Mouse (Mus musculus) granulocyte monocyte progenitor cell, adult 5-6 weeks (primary cell): ENCODE results near the gene Psmd8. TPM values are rescaled to one million over a fixed set of nuclear protein-coding genes. Genes with fewer than 3 reads are reported as not detected.

ENCODE experiments used
- ATAC-seq: replicated peaks from 2 replicates; pipeline ENCODE4 v1.8.0; 2016; ENCODE audit warnings: mild to moderate bottlenecking, moderate TSS enrichment, inconsistent platforms; ENCODE audit not compliant: poor library complexity, severe bottlenecking
- total RNA-seq, 2 experiments: library from RNA; stranded (forward) in 1 of 2; stranded (reverse) in 1 of 2; fragments of 200-712, 200-1000 nt in 1 of 2; fragments of >200 nt in 1 of 2; fragmentation: Nextera tagmentation in 1 of 2; gene quantifications; 2 replicates each; pipeline ENCODE4 v1.2.3; 2014 to 2017

Psmd8 gene
- total RNA-seq, 2 experiments from 2014 or later = 165 to 172 TPM

DNA sequence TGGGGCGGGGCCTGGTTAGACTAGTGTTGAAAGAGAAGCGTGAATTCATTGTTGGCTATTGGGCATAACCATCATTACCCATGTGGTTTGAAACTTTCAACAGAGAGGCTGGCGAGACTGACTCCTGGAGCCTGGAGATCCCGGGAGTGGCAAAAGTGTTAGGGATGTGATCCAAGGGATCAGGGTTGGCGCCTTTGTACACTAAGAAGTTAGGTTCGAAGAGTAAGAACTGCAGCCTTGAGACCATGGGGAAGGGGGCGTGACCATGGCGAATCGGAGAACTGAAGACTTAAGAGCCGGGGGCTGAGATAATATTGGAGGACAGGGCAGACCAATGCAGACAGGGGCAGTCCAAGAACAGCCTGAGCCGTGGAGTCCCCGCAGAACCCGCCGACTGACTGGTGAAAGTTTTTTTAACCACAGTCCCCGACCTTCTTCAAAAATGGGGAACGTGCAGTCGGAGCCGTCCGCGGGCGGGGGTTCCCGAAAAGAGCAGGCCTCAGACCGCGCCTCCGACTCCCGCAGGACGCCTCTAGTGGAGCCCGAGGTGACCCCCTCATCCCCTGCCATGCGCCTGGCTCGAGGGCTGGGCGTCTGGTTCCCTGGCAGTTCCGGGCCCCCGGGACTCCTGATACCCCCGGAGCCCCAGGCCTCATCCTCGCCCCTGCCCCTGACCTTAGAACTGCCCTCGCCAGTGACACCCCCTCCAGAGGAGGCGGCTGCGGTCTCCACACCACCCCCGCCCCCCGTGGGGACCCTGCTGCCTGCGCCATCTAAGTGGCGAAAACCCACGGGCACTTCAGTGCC lies 9.5 kb downstream of the Psmd8 start:
- peak; percentile 40 for ATAC-seq

DNA sequence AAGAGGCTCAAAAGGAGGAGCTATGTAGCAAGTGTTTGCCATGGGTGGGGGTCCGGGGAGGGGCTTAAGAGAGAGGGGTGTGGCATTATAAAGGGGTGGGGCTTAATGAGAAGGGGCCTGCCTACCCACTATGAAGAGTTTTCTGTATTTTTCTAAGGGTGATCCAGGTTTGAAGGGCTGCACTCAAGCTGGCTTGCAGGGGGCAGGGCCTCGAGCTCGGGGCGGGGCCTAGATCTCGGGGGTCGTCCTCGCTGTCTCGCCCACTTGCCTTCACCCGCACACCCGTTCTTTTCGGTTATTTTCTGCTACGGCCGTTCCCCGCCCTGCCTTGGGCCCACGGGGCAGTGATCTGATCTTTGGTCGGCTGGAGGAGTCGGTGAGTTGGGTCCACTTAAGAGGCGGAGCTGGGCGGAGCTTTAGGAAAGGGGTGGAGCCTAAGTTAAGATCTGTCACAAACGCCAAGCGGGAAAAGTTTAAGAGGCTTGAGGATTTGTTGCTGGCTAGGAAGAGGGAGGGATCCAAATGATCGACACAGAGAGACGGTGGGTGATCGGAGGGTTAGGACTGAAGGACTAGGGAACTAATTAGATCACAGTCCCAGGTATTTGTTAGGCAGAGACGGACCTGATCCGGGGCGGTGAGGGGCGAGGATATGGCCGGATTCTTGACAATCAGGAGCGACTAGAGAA lies 10.3 kb downstream of the Psmd8 start, which contains the start of the genes Ggn and Spred3:
Gene Ggn (plus strand): TSS at position 145 of the 689 bp plus-strand sequence.
Gene Spred3 (minus strand): TSS at position 346 of the 689 bp plus-strand sequence.
- ATAC-seq = peak; percentile 46

DNA sequence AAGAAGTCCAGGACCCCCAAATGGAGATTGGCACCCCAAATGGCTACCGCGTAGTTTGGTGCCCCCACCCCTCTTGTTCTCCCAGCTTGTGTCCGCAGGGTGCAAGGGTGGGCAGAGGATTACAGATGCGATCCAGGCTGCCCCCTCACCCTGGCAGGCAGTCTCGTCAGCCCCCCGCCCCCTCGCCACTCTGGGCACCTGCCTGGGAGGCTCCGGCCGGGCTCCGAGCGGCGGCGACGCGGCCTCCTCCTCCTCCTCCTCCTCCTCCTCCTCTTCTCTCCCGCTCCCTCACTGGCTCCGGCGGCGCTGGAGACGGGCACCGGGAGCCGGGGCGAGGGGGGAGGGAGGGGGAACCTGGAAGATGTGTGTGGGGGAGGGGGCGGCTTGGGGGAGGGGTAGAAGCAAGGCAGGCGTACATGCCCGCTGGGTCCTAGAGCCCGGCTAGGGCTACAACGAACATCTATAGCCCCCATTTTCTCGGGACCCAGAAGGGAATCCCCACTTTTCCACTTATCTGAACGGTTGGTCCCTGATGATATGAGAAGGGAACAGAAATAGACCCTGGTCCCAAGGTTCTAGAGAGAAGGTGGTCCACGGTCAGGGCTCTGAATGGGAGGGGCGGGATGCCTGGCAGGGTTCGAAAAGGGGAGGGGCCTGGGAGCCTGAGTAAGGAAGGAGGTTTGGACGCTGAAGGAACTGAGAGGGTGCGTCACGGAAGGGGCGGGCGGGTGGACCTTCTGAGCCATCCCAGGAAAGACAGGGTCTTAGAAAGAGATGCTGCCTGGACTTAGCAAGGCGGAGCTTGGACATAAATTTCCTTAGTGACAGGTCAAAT lies 11.1 kb downstream of the Psmd8 start:
- peak; percentile 54 for ATAC-seq

DNA sequence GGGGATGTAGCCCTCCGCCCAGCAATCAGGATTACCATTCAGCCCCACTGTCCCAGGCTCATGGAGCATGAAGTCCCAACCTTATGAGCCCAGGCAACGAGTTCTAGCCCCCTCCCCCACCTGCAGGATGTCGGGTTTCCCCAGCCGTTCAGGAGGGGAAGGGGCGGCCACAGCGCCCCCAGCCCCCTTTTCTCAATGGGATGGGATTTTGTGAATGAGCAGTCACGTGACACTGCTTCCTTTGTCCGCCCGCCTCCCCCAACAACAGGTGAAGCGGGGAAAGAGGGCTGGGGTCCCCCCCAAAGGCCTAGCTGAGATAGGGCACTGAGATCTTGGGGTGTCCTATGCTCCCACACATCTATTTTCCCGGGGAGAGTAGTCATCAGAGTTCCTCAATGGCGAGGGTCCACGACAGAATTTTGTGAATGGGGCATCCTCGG lies 11.7 kb downstream of the Psmd8 start:
- ATAC-seq = no peak

DNA sequence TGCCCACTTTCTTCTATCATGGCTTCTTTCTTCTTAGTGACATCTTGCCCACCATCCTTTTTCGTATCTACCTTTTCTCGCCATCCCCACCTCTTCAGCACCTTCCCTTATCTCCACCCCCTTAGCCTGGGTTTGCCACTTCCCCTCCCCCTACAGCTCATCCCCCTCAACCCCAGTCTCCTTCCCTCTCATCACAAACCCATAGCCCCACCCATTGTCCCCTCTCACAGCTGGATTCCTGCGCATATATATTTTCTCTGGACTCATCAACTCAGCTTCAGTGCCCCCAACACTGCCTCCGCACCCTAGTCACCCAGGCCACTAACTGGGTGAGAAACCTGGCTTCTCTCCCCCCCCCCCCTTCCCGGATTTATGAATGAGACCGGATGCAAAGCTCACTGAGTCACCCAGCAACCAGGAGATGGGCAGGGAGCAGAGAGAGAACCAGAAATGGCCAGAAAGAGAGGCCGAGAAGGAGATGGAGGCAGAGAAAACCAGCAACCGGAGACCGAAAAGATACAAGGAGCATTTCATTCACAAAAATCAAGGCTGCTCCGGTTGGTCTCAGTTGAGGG lies 12.3 kb downstream of the Psmd8 start:
- ATAC-seq = no peak

DNA sequence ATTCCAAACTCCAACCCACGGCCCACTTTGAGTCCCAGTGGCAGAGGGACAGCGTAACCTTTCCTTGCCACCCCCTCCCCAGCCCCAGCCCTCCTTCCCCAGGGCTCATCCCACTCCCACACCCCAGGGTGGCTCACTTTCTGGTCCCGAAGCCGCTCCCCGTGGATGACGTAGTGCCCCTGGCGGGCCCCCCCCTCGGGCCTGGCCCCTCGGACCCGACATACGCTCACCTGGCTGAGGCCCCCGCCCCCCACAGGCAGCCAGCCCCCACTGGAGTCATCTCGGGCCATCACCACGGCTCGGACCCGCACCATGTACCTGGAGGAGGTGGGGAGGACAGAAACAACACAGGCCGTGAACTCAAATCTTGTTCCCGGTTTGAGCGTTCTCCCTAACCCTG lies 12.8 kb downstream of the Psmd8 start:
- ATAC-seq = no peak

DNA sequence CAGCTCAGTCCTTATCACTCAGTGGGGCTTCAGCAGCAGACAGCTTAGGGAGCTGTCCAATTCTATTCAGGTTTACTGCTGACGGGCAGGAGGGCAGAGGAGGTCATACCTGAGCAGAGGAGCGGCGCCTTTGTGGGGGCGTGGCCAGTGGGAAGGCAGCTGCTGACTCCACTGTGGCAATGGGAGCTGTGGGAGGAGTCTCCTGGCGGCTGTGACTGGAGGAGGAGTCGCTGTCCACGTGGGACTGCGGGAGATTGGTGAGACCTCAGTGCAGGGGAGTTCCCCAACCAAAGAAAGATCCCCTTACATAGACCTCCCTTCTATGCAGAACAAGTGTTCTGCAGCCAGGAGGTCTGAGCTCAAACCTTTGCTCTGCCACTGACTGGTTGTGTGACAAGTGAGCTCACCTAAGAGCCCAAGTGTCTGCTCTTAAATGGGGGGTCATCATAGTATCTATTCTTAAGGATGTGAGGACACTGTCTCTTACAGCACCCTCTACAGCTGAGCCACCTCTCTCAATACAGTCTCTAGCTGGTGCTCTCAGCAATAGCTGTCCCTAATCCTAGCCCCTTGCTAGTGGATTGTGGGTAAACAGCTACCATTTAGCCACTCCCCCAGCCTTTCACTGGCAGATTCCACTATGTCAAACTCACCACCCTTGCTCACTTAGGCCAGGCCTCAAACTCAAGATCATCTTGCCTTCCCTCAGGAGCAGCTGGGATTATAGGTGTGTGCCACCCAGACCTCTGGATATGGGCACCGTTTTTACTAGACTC lies 17.6 kb downstream of the Psmd8 start:
- ATAC-seq = peak; percentile 96

DNA sequence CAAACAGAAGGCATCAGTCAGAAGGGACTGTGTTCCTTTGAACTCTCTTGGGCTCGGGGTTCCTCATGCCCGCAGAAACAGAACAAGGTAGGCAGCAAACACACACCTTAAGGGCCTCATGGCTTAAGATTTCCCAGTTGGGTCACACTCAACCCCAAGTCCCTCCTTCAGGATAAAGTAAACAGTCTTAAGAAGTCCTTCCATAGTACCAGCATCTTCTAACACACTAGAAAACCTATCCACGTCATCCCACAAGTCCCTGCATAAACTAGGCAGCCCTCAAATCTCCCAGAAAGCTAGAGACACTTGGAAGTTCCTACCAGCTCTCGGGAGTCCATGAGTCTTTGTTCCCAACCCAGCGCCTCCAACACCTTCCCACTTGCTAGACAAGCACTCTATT lies 18.2 kb downstream of the Psmd8 start:
- no peak for ATAC-seq

DNA sequence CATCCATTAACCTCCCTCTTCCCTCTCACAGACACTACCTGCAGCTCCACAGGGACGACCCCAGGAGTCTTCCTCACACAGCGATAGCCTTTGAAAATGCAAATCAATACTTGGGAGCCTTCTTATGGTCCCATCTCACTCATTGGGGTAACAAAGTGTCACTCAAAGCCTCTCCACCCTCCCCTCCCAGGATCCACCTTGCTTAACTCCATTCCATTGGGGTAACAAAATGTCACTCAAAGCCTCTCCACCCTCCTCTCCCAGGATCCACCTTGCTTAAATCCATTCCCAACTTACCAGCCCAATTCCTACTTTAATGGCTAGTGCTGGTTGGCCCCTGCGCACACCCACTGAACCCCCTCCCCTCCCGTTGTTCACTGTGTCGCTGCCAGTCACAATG lies 22.2 kb downstream of the Psmd8 start:
- ATAC-seq = no peak

DNA sequence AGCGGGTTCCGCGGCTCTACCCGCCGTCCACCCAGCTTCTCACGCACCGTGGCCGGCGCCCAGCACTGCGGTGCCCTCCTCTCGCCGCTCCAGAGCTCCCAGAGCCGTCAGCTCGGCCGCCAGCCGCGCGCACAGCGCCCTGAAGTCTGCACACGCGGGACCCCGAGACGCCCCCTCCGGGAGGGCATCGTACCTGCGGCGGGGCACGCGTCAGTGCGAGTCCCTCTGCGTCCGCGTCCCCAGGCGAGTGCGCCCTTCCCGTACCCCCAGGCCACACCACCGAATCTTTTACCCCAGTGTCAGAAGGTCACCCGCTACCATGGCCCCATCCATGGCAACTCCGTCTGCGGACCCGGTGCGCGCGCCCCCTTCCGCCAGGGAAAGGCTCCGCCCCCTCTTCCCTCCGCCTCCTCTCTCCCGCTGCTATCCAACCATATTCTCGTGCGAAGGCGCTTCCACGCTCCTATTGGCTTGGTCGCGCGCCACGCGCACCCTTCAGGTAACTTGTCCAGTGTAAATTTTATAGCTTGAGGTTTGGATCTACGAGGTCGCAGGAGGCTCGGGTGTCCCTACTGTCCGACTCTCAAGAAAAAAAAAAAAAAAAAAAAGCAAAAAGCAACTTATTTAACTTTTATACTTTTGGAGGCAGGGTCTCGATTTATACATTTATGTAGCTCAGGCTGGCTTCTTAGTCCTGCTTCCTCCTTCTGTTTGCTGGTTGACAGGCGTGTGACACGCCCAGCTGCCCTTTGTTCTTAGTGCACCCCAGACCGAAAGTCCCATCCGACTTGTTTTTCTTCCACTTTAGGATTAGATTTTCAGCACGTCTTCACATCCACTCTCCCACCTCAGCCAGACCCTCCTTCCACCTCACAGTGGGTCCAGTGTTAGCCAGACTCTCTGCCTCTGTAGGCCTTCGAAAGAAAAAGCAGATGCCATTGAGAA lies 24.4 kb downstream of the Psmd8 start, which contains the start of gene Fam98c:
Gene Fam98c (minus strand): TSS at position 397 of the 945 bp plus-strand sequence.
- ATAC-seq = peak; percentile 87

DNA sequence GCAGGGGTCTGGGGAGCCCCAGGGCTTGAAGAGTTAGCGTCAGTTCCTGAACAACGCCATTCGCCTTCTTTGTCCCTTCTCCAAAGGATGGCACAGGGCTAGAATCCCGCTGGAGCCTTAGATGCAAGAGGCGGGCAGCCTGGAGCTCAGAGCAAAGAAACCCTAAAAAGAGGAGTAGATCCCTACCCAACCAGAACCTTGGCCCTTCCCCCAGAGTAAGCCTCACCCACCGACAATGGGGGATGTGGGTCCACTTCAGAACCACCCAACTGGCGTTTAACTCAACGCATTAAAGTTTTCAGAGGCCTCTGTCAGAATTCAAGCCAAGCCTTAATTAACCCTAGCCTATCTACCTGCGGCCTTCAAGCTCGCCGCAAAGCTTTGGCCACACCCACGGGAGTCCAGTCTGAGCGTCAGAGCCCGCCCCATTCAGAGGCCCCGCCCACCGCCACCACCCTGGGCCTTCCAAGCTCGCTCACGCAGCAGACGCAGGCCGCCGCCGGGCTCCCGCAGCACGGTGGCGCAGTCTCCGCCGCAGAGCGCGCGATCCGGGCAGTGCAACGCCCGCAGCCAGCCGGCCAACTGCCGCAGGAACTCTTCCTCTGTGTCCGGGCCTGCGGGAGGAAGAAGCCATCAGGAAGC lies 25.2 kb downstream of the Psmd8 start:
- peak; percentile 72 for ATAC-seq

DNA sequence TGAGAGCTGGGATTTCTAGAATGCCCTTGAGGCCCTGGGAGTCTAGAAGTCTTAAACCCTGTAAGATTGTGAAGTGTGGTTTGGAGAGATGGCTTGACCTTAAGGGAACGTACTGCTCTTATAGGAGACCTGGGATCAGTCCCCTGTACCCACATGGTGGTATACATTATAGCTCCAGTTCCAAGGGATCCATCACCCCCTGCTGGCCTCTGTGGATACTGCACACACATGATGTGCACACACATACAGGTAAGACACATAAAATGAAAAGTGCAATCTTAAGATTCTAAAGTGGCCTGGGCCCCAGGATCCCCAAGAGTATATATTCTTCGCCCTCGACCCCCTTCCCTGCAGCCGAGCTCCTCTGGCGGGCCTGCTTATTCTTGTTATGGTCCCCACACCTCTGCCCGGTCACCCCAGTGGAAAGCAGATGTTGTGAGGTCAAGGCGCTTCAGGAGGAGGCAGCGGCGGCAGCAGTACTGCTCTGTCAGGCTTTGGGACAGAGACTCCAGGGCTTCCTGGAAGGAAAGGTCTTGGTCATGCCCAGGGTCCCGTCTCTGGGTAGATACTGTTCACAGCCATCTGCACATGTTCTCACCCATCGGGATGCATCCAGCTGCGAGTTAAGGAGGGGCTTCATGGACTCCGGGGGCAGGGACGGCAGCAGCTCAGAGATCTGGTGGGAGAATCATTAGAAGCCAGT lies 26.3 kb downstream of the Psmd8 start:
- ATAC-seq = no peak

DNA sequence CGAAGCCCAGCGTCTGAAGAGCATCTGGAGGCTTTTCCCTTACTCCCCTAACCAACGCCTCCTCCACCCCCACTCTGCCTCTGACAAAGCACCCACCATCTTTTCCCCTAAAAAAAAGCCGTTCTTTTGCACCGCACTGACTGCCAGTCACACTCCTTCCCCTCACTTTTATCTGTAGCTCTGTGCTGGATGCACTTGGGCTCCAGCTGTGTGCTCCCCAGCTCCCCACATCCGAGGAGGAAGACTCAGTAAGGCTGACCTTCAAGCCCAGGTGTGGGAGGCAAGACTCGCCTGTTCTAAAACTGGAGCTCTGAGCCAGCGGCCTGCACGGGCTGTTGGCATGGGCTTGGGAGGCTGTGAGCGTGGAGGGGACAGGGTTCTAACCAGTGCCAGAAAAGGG lies 29.0 kb downstream of the Psmd8 start:
- no peak for ATAC-seq

DNA sequence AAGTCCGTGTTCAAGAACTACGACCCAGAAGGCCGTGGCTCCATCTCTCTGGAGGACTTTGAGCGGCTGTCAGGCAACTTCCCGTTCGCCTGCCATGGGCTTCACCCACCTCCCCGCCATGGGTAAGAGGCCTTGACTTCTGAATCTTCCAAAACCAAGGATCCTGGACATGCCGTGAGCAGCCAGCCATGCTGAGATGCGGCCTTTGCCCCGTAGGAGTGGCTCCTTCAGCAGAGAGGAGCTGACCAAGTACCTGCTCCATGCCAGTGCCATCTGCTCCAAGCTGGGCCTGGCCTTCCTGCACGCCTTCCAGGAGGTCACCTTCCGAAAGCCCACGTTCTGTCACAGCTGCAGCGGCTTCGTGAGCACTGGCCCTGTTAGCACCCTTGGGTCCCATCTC lies 31.7 kb downstream of the Psmd8 start:
- no peak for ATAC-seq

DNA sequence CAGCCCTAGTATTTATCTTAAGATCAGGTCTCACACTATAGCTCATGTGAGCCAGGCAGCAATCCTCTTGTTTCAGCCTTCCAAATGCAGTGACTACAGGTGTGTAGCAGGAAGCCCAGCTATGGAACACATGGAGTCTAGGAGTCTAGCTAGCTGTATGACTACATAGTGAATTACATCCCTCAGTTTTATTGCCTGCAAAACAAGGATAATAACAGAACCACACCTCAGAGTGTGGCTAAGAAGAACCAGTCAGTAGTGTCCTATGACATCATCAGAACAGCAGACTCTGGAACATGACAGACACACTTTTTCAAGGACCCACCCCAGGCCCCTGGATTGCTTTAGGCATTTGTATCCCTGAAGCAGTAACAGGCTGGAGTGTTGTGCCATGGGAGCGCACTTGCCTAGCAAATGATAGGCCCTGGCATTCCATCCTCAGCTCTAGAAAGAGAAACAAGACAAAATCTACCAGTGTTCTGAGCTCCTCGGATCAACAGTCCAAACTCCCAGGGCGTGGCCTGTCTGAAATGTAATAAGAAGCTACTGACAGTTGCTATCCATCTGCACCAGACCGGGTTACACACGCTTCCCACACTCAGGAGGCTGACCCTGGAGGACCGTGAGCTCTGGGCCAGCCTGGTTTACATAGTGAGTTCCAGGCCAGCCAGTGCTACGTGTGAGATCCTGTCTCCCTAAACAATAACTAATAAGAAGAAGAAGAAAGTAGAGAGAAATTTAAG lies 33.7 kb downstream of the Psmd8 start:
- no peak for ATAC-seq

DNA sequence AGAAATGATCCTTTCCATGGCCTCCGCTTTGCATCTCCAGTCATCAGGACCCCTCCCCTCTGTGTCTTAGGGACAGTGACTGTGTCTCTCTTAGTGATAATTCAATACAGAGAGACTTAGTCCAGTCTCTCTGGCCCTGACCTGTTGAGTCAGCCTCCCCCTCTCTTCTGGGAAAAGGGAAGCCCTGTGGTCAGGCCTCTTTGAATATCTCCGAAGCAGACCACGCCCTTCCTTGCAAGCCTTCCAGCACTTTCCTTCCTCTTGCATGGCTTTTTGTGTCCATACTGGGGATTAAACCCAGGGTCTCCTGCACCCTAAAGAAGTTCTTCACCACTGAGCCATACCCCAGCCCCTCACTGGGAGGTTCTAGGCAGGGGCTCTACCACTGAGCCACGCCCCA lies 36.5 kb downstream of the Psmd8 start:
- ATAC-seq = peak; percentile 87

DNA sequence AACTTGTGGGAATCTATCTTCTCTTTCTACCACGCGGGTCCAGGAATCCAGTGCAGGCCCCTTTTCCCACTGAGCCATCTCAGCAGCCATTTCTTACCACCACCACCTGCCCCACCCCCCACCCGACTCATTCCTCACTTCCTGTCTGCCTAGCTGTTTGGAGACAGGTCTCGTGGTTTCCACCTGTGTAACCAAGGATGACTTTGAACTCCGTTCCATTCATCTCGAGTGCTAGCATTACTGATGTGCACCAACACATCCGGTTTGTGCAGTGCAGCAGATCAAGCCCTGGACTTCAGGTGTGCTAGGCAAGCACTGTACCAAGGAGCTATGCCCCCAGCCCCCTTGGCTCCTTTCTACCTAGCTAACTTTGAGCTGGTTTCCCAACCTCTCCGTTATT lies 39.1 kb downstream of the Psmd8 start:
- no peak for ATAC-seq
